Mouse (Mus musculus): ENCODE results near the gene Mfsd13b. TPM values are rescaled to one million over a fixed set of nuclear protein-coding genes. Genes with fewer than 3 reads are reported as not detected.
A peak's percentile ranks its signal among the peaks of the same experiment; 100 is the strongest.
"Not testable (repeated sequence)": the region's sequence is repeated elsewhere in the genome, so short reads cannot be mapped to it uniquely, and the experiment has no call there.

Mfsd13b gene
- polyA plus RNA-seq, 1 experiment from 2014 or later = 0.28 TPM

GRCm38 (mm10) chr7:120960601-120961000 is 21.7 kb upstream of the Mfsd13b start:
- no peak for ATAC-seq (ENCODE audit: low FRiP score)
- no peaks in the 10 kb centered on the region for H3K4me1 ChIP-seq
- no peak overlapping the region for H3K27ac ChIP-seq (replicated peaks)
- WGBS = 90% methylated on average over 6 of the region's 6 CpGs
- no peak overlapping the region for H3K4me3 ChIP-seq (replicated peaks)
- H3K9ac ChIP-seq (replicated peaks) = no peak overlapping the region
- no peak overlapping the region for H3K4me2 ChIP-seq
- H3K9me3 ChIP-seq (replicated peaks) = no peaks in the 10 kb centered on the region
- no peaks in the 10 kb centered on the region for H3K27me3 ChIP-seq (replicated peaks)
- peaks cover 41% of the 10 kb centered on the region for H3K36me3 ChIP-seq

- no peaks in the 10 kb centered on the region for H3K27me3 ChIP-seq (replicated peaks)
- no peak overlapping the region for H3K27ac ChIP-seq (replicated peaks)
- no peak overlapping the region for H3K4me2 ChIP-seq
- H3K9ac ChIP-seq (replicated peaks) = no peak overlapping the region
- no peaks in the 10 kb centered on the region for H3K9me3 ChIP-seq (replicated peaks)
- 76% methylated on average over 3 of the region's 3 CpGs for WGBS
- ATAC-seq (ENCODE audit: low FRiP score) = no peak
- peaks cover 32% of the 10 kb centered on the region for H3K36me3 ChIP-seq
- H3K4me3 ChIP-seq (replicated peaks) = no peak overlapping the region
- H3K4me1 ChIP-seq = no peaks in the 10 kb centered on the region
These were observed 20.4 kb upstream of the Mfsd13b start for GRCm38 (mm10) chr7:120961893-120962292.

- Histone ChIP-seq H3K27me3 (replicated peaks) (no peaks in the 10 kb centered on the region), H3K4me2 (no peak overlapping the region), H3K4me1 (no peaks in the 10 kb centered on the region), H3K36me3 (peaks cover 25% of the 10 kb centered on the region), H3K9ac (replicated peaks) (no peak overlapping the region), H3K27ac (replicated peaks) (no peak overlapping the region), H3K4me3 (replicated peaks) (no peak overlapping the region), H3K9me3 (replicated peaks) (no peaks in the 10 kb centered on the region)
- WGBS = 86% methylated on average over 5 of the region's 5 CpGs
- ATAC-seq (ENCODE audit: low FRiP score) = no peak
These were observed 19.2 kb upstream of the Mfsd13b start for GRCm38 (mm10) chr7:120963126-120963525.

- WGBS = 94% methylated on average over 7 of the region's 7 CpGs
- H3K27ac ChIP-seq (replicated peaks) = no peak overlapping the region
- no peak overlapping the region for H3K4me3 ChIP-seq (replicated peaks)
- no peak for ATAC-seq (ENCODE audit: low FRiP score)
- no peak overlapping the region for H3K4me2 ChIP-seq
- no peaks in the 10 kb centered on the region for H3K27me3 ChIP-seq (replicated peaks)
- no peak overlapping the region for H3K9ac ChIP-seq (replicated peaks)
- H3K36me3 ChIP-seq = peaks cover 10% of the 10 kb centered on the region; the same call in 1 of the 2 replicates
- peaks cover 7% of the 10 kb centered on the region for H3K4me1 ChIP-seq
- H3K9me3 ChIP-seq (replicated peaks) = no peaks in the 10 kb centered on the region
These were observed 13.1 kb upstream of the Mfsd13b start for GRCm38 (mm10) chr7:120969221-120969620.

- peaks cover 12% of the 10 kb centered on the region for H3K4me1 ChIP-seq
- H3K4me3 ChIP-seq (replicated peaks) = no peak overlapping the region
- no peak overlapping the region for H3K27ac ChIP-seq (replicated peaks)
- H3K4me2 ChIP-seq = no peak overlapping the region
- no peak overlapping the region for H3K9ac ChIP-seq (replicated peaks)
- ATAC-seq (ENCODE audit: low FRiP score) = no peak
- no peaks in the 10 kb centered on the region for H3K9me3 ChIP-seq (replicated peaks)
- no peaks in the 10 kb centered on the region for H3K27me3 ChIP-seq (replicated peaks)
- H3K36me3 ChIP-seq = peaks cover 10% of the 10 kb centered on the region; the same call in 1 of the 2 replicates
- WGBS = 90% methylated on average over 5 of the region's 5 CpGs
These were observed 12.2 kb upstream of the Mfsd13b start for GRCm38 (mm10) chr7:120970112-120970511.

GRCm38 (mm10) chr7:120972471-120972870 is 9.8 kb upstream of the Mfsd13b start:
- H3K27ac ChIP-seq (replicated peaks); H3K4me3 ChIP-seq (replicated peaks); ATAC-seq (ENCODE audit: low FRiP score); H3K9ac ChIP-seq (replicated peaks); H3K9me3 ChIP-seq (replicated peaks); H3K36me3 ChIP-seq; H3K4me2 ChIP-seq; H3K27me3 ChIP-seq (replicated peaks): not testable (repeated sequence)
- peaks cover 22% of the 10 kb centered on the region for H3K4me1 ChIP-seq
- WGBS = 83% methylated on average over 2 of the region's 2 CpGs

- WGBS = 69% methylated on average over 3 of the region's 3 CpGs
- Histone ChIP-seq H3K4me1 (peaks cover 31% of the 10 kb centered on the region), H3K9ac (replicated peaks) (no peak overlapping the region)
These were observed 8.3 kb upstream of the Mfsd13b start for GRCm38 (mm10) chr7:120974001-120974400.

GRCm38 (mm10) chr7:120977063-120977462 is 5.2 kb upstream of the Mfsd13b start:
- Histone ChIP-seq H3K27ac (replicated peaks) (no peak overlapping the region), H3K4me2 (no peak overlapping the region), H3K4me3 (replicated peaks) (no peak overlapping the region), H3K4me1 (peaks cover 39% of the 10 kb centered on the region), H3K9ac (replicated peaks) (no peak overlapping the region), H3K27me3 (replicated peaks) (no peaks in the 10 kb centered on the region), H3K9me3 (replicated peaks) (no peaks in the 10 kb centered on the region), H3K36me3 (no peaks in the 10 kb centered on the region)
- WGBS = 37% methylated on average over 7 of the region's 7 CpGs
- no peak for ATAC-seq (ENCODE audit: low FRiP score)

More at GRCm38 (mm10) chr7:120974001-120974400, 8.3 kb upstream of the Mfsd13b start:
- H3K9me3 ChIP-seq (replicated peaks) = no peaks in the 10 kb centered on the region
- no peaks in the 10 kb centered on the region for H3K27me3 ChIP-seq (replicated peaks)
- 0 out of 2 replicates have a peak, but pooled peaks cover 3% of the 10 kb centered on the region for H3K36me3 ChIP-seq
- H3K4me3 ChIP-seq (replicated peaks) = no peak overlapping the region
- H3K27ac ChIP-seq (replicated peaks) = no peak overlapping the region
- no peak overlapping the region for H3K4me2 ChIP-seq
- ATAC-seq (ENCODE audit: low FRiP score) = no peak

- H3K4me2 ChIP-seq = peak overlapping the region; percentile 90
- ATAC-seq (ENCODE audit: low FRiP score) = no peak
- H3K9me3 ChIP-seq (replicated peaks) = no peaks in the 10 kb centered on the region
- H3K4me3 ChIP-seq (replicated peaks) = no peak overlapping the region
- no peak overlapping the region for H3K27ac ChIP-seq (replicated peaks)
- no peak overlapping the region for H3K9ac ChIP-seq (replicated peaks)
- 94% methylated on average over 4 of the region's 4 CpGs for WGBS
- no peaks in the 10 kb centered on the region for H3K36me3 ChIP-seq
- peaks cover 36% of the 10 kb centered on the region for H3K4me1 ChIP-seq
- H3K27me3 ChIP-seq (replicated peaks) = no peaks in the 10 kb centered on the region
These were observed 2.3 kb upstream of the Mfsd13b start for GRCm38 (mm10) chr7:120980041-120980440.

- 3% methylated on average over 39 of the region's 39 CpGs for WGBS
- H3K36me3 ChIP-seq = no peaks in the 10 kb centered on the region
- H3K4me1 ChIP-seq = peaks cover 35% of the 10 kb centered on the region
- H3K9me3 ChIP-seq (replicated peaks) = no peaks in the 10 kb centered on the region
- H3K27me3 ChIP-seq (replicated peaks) = no peaks in the 10 kb centered on the region
- H3K27ac ChIP-seq (replicated peaks) = peak overlapping the region; percentile 78
- ATAC-seq (ENCODE audit: low FRiP score) = peak; percentile 70
- peak overlapping the region; percentile 93 for H3K4me3 ChIP-seq (replicated peaks)
- peak overlapping the region; percentile 90 for H3K4me2 ChIP-seq
- H3K9ac ChIP-seq (replicated peaks) = peak overlapping the region; percentile 81
These were observed 1.1 kb upstream of the Mfsd13b start for GRCm38 (mm10) chr7:120980931-120981924.

GRCm38 (mm10) chr7:120982968-120983367 is 659 bp downstream of the Mfsd13b start:
- ATAC-seq (ENCODE audit: low FRiP score) = no peak
- no peaks in the 10 kb centered on the region for H3K9me3 ChIP-seq (replicated peaks)
- H3K4me3 ChIP-seq (replicated peaks) = peak overlapping the region; percentile 93
- peaks cover 21% of the 10 kb centered on the region for H3K4me1 ChIP-seq
- H3K9ac ChIP-seq (replicated peaks) = peak overlapping the region; percentile 54; the same call in 1 of the 2 replicates
- WGBS = 9% methylated on average over 7 of the region's 7 CpGs
- H3K27me3 ChIP-seq (replicated peaks) = no peaks in the 10 kb centered on the region
- peak overlapping the region; percentile 90 for H3K4me2 ChIP-seq
- H3K36me3 ChIP-seq = no peaks in the 10 kb centered on the region
- H3K27ac ChIP-seq (replicated peaks) = peak overlapping the region; percentile 77

- no peak overlapping the region for H3K9ac ChIP-seq (replicated peaks)
- no peaks in the 10 kb centered on the region for H3K4me1 ChIP-seq
- no peak for ATAC-seq (ENCODE audit: low FRiP score)
- H3K9me3 ChIP-seq (replicated peaks) = no peaks in the 10 kb centered on the region
- H3K27me3 ChIP-seq (replicated peaks) = no peaks in the 10 kb centered on the region
- 65% methylated on average over 8 of the region's 8 CpGs for WGBS
- H3K4me3 ChIP-seq (replicated peaks) = no peak overlapping the region
- no peak overlapping the region for H3K27ac ChIP-seq (replicated peaks)
- H3K4me2 ChIP-seq = no peak overlapping the region
- H3K36me3 ChIP-seq = no peaks in the 10 kb centered on the region
These were observed 8.9 kb downstream of the Mfsd13b start for GRCm38 (mm10) chr7:120991191-120991590.
